Mouse (Mus musculus): ENCODE measurements around the gene 1110051M20Rik. TPM values are rescaled to one million over a fixed set of nuclear protein-coding genes. Genes with fewer than 3 reads are reported as not detected.

1110051M20Rik gene
- polyA plus RNA-seq, 1 experiment from 2014 or later, result 55.7 TPM

- Histone ChIP-seq H3K27me3 (ENCODE audit: insufficient read depth, low read length) (no peaks in the 10 kb centered on the region), H3K9me3 (replicated peaks; ENCODE audit: low read length) (no peaks in the 10 kb centered on the region), H3K4me3 (replicated peaks; ENCODE audit: low read depth, low read length) (no peak overlapping the region), H3K4me1 (replicated peaks; ENCODE audit: insufficient read depth, low read length) (no peaks in the 10 kb centered on the region), H3K36me3 (ENCODE audit: insufficient read depth, low read length) (no peaks in the 10 kb centered on the region), H3K9ac (ENCODE audit: low read depth, low read length) (no peak overlapping the region), H3K4me2 (ENCODE audit: low read length) (no peak overlapping the region), H3K27ac (no peak overlapping the region)
- DNase-seq (ENCODE audit: low spot score), result no peak
- 86% methylated on average over 8 of the region's 8 CpGs for WGBS
- ATAC-seq (replicated peaks; ENCODE audit: low FRiP score, low read depth), result no peak
- TF ChIP-seq CTCF (IDR thresholded peaks at IDR 0.05; ENCODE audit: low read depth), result no peak
These were observed 7.8 kb downstream of the 1110051M20Rik start for GRCm38 (mm10) chr2:91436713-91437112.

DNA sequence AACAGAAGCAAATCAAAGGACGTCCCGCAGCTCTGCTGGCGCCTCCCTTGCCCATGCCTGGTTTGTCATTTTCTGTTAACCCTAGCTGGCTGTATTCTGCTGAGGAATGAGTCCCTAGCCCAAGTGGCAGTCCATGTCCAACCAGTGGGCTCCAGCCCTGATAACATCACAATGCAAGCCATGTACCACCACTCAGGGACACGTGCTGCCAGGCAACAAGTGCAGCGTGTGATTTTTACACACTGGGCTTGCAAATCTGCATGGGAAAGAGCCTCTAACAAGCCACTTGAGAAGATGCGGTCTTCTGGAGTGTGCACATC is 13.9 kb downstream of the 1110051M20Rik start:
- Histone ChIP-seq H3K27ac (no peak overlapping the region), H3K36me3 (ENCODE audit: insufficient read depth, low read length) (no peaks in the 10 kb centered on the region), H3K4me3 (replicated peaks; ENCODE audit: low read depth, low read length) (no peak overlapping the region), H3K4me1 (replicated peaks; ENCODE audit: insufficient read depth, low read length) (no peaks in the 10 kb centered on the region), H3K27me3 (ENCODE audit: insufficient read depth, low read length) (no peaks in the 10 kb centered on the region), H3K4me2 (ENCODE audit: low read length) (no peak overlapping the region), H3K9me3 (replicated peaks; ENCODE audit: low read length) (no peaks in the 10 kb centered on the region), H3K9ac (ENCODE audit: low read depth, low read length) (no peak overlapping the region)
- 43% methylated on average over 6 of the region's 6 CpGs for WGBS
- no peak for ATAC-seq (replicated peaks; ENCODE audit: low FRiP score, low read depth)
- no peak for TF ChIP-seq CTCF (IDR thresholded peaks at IDR 0.05; ENCODE audit: low read depth)
- DNase-seq (ENCODE audit: low spot score), result no peak

- ATAC-seq (replicated peaks; ENCODE audit: low FRiP score, low read depth) (no peak), DNase-seq (ENCODE audit: low spot score) (no peak)
- Histone ChIP-seq H3K9ac (ENCODE audit: low read depth, low read length) (no peak overlapping the region), H3K9me3 (replicated peaks; ENCODE audit: low read length) (no peaks in the 10 kb centered on the region), H3K27ac (no peak overlapping the region), H3K4me1 (replicated peaks; ENCODE audit: insufficient read depth, low read length) (no peaks in the 10 kb centered on the region), H3K4me2 (ENCODE audit: low read length) (no peak overlapping the region), H3K4me3 (replicated peaks; ENCODE audit: low read depth, low read length) (no peak overlapping the region), H3K27me3 (ENCODE audit: insufficient read depth, low read length) (no peaks in the 10 kb centered on the region), H3K36me3 (ENCODE audit: insufficient read depth, low read length) (no peaks in the 10 kb centered on the region)
- TF ChIP-seq CTCF (IDR thresholded peaks at IDR 0.05; ENCODE audit: low read depth), result no peak
- 30% methylated on average over 9 of the region's 9 CpGs for WGBS
These were observed 14.4 kb downstream of the 1110051M20Rik start for GRCm38 (mm10) chr2:91429915-91430599.

DNA sequence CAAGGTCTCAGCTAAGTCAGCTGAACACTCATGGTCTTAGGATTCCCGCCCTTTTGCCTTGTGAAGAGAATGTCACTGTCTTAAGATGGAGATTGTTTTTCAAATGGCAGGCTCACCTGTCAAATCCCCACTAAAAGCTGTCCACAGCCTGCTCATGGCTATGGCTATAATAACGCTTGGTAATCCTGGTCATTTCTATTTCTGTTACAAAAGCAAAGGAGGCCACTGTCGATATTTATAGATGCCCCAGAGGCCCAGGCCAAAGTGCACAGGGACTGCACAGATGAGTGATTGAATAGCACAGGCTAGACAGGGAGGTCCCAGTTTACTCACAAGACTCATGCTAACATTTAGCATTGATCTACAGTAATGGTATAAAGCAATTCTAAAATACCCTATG is 15.4 kb downstream of the 1110051M20Rik start:
- no peaks in the 10 kb centered on the region for H3K4me1 ChIP-seq (replicated peaks; ENCODE audit: insufficient read depth, low read length)
- no peak for TF ChIP-seq CTCF (IDR thresholded peaks at IDR 0.05; ENCODE audit: low read depth)
- no peak overlapping the region for H3K9ac ChIP-seq (ENCODE audit: low read depth, low read length)
- no peaks in the 10 kb centered on the region for H3K9me3 ChIP-seq (replicated peaks; ENCODE audit: low read length)
- ATAC-seq (replicated peaks; ENCODE audit: low FRiP score, low read depth), result no peak
- H3K27me3 ChIP-seq (ENCODE audit: insufficient read depth, low read length), result no peaks in the 10 kb centered on the region
- no peak overlapping the region for H3K27ac ChIP-seq
- 85% methylated on average over 3 of the region's 3 CpGs for WGBS
- no peak for DNase-seq (ENCODE audit: low spot score)
- no peak overlapping the region for H3K4me2 ChIP-seq (ENCODE audit: low read length)
- no peak overlapping the region for H3K4me3 ChIP-seq (replicated peaks; ENCODE audit: low read depth, low read length)
- H3K36me3 ChIP-seq (ENCODE audit: insufficient read depth, low read length), result no peaks in the 10 kb centered on the region

DNA sequence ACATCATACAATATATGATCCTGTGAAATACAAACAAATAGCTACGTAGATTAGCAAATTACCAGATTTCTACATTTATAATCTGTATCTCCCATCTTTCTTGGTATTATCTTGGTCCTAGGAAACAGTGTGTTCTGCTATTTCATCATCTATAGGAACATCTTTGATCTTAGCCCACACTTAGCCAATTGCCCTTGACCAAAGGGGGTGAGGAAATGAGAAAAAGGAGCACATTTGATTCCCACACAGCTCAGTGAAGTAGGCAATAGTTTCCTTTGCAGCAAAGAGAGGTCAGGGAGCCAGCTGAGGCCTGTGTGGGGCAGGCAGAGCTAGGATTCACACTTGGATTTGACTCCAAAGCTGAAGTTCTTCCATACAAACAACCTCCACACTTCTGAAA is 18.2 kb downstream of the 1110051M20Rik start:
- Histone ChIP-seq H3K9ac (ENCODE audit: low read depth, low read length) (no peak overlapping the region), H3K4me3 (replicated peaks; ENCODE audit: low read depth, low read length) (no peak overlapping the region), H3K4me1 (replicated peaks; ENCODE audit: insufficient read depth, low read length) (no peaks in the 10 kb centered on the region), H3K36me3 (ENCODE audit: insufficient read depth, low read length) (no peaks in the 10 kb centered on the region), H3K27ac (peak overlapping the region; percentile 15; the same call in 1 of the 2 replicates), H3K27me3 (ENCODE audit: insufficient read depth, low read length) (no peaks in the 10 kb centered on the region), H3K4me2 (ENCODE audit: low read length) (no peak overlapping the region), H3K9me3 (replicated peaks; ENCODE audit: low read length) (no peaks in the 10 kb centered on the region)
- no peak for DNase-seq (ENCODE audit: low spot score)
- no peak for ATAC-seq (replicated peaks; ENCODE audit: low FRiP score, low read depth)
- WGBS, result 79% methylated on average over 1 of the region's 1 CpGs
- no peak for TF ChIP-seq CTCF (IDR thresholded peaks at IDR 0.05; ENCODE audit: low read depth)

GRCm38 (mm10) chr2:91424061-91424720 is 20.3 kb downstream of the 1110051M20Rik start:
- Histone ChIP-seq H3K9ac (ENCODE audit: low read depth, low read length) (no peak overlapping the region), H3K4me1 (replicated peaks; ENCODE audit: insufficient read depth, low read length) (no peaks in the 10 kb centered on the region), H3K36me3 (ENCODE audit: insufficient read depth, low read length) (no peaks in the 10 kb centered on the region), H3K4me3 (replicated peaks; ENCODE audit: low read depth, low read length) (no peak overlapping the region), H3K9me3 (replicated peaks; ENCODE audit: low read length) (no peaks in the 10 kb centered on the region), H3K4me2 (ENCODE audit: low read length) (no peak overlapping the region), H3K27ac (no peak overlapping the region), H3K27me3 (ENCODE audit: insufficient read depth, low read length) (no peaks in the 10 kb centered on the region)
- TF ChIP-seq CTCF (IDR thresholded peaks at IDR 0.05; ENCODE audit: low read depth), result no peak
- ATAC-seq (replicated peaks; ENCODE audit: low FRiP score, low read depth) (no peak), DNase-seq (ENCODE audit: low spot score) (no peak)
- WGBS, result 85% methylated on average over 7 of the region's 7 CpGs

Data from kidney, postnatal 0 days (tissue).